Mouse (Mus musculus) thymus, adult 2 months (tissue): ENCODE results near the gene Psmd5.

Source experiments
- CTCF ChIP-seq: fragments of 200-500 bp; IDR thresholded peaks from 2 replicates; pipeline ENCODE4 v1.5.1; 2012; ENCODE audit warnings: mild to moderate bottlenecking, control low read depth, low read length, moderate library complexity, borderline replicate concordance; ENCODE audit not compliant: control insufficient read depth, poor library complexity, insufficient read depth; ENCODE audit errors: extremely low read depth
- POLR2A ChIP-seq: fragments of 200-500 bp; IDR thresholded peaks from 2 replicates; pipeline ENCODE4 v1.6.1; 2012; ENCODE audit warnings: mild to moderate bottlenecking, low read length, control low read depth, moderate library complexity; ENCODE audit not compliant: control insufficient read depth, poor library complexity, insufficient read depth; ENCODE audit errors: extremely low read depth

DNA sequence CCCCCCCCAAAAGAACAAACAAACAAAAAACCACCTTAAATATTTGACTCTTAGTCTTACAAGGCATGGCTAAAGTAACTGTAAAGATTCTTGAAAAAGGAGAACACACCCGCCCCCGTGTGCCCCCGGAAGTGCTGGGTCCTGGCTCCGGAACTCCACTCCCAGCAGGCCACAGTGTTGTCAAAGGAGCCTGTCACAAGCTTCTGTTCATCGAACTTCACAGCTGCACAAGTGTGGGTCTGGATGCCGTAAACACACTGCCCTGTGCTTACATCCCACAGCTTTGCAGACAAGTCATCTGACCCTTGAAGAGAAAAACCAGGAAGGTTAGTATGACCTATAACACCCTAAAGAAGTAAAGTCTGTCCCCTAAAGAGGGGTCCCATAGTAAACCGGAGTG is 62.1 kb downstream of the Psmd5 start:
- TF ChIP-seq CTCF (no peak), POLR2A (no peak)
